10 mouse cellular contexts compared by ENCODE assay signal in the genomic region with DNA sequence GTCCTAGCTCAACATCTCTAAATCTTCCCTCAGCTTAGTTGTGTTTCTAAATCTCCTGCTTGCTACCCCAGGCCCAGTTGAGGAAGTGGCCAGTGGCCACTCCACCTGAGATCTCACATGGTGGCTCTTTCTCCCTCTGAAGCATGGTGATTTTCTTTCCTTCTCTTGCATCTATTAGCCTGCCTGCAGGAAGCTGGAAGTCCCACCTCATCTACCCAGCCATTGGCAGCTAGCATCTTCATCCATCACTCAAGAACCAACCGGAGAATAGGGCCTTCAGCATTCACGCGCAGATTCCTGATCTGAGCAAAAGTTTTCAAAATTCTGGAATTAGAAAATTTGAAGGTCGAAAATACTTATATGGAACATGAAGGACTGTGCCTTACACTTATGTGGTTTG.
"Had no signal": no experiment of that assay in that cellular context is flagged by ENCODE, and none has a peak within 500 bp of the region (broad histone marks: within the 10 kb centered on the region; RNA-seq: fewer than 3 reads in every experiment).

No protein-coding gene starts in this region.

- H3K9ac ChIP-seq: liver, embryonic 12.5 days; lung, embryonic 15.5 days; neural tube, embryonic 12.5 days had no signal

- H3K4me1 ChIP-seq: liver, embryonic 12.5 days had no signal

- H3K9me3 ChIP-seq: liver, embryonic 12.5 days; lung, embryonic 15.5 days; neural tube, embryonic 12.5 days had no signal

- H3K36me3 ChIP-seq: liver, embryonic 12.5 days; lung, embryonic 15.5 days; neural tube, embryonic 12.5 days had no signal

- H3K4me3 ChIP-seq: liver, embryonic 12.5 days; lung, embryonic 15.5 days; neural tube, embryonic 12.5 days had no signal

- H3K4me2 ChIP-seq: liver, embryonic 12.5 days; lung, embryonic 15.5 days; neural tube, embryonic 12.5 days had no signal

- DNase-seq: kidney, adult 2 months; kidney, postnatal 36 days; midbrain, embryonic 14.5 days; thymus, adult 2 months; thymus, postnatal 25 days had no signal

- ATAC-seq: intestine, embryonic 16.5 days; liver, embryonic 12.5 days had no signal

- H3K27ac ChIP-seq: kidney, postnatal 0 days; liver, embryonic 12.5 days; neural tube, embryonic 12.5 days had no signal

- H3K27me3 ChIP-seq: liver, embryonic 12.5 days; lung, embryonic 15.5 days; neural tube, embryonic 12.5 days had no signal
